Mouse (Mus musculus) kidney, adult 18-20 months (tissue): ENCODE data around the gene Arvcf.
A peak's percentile ranks its signal among the peaks of the same experiment; 100 is the strongest.

Experiments used
- DNase-seq: peaks from one replicate; pipeline ENCODE4 v3.0.0; 2021

The Arvcf gene

GRCm38 (mm10) chr16:18411802-18412476 lies 64.0 kb downstream of the Arvcf start:
- peak; percentile 84 for DNase-seq

- DNase-seq, result no peak
Observed at GRCm38 (mm10) chr16:18413032-18413816, 65.2 kb downstream of the Arvcf start.

- peak; percentile 55 for DNase-seq
Observed at GRCm38 (mm10) chr16:18416094-18416761, 68.2 kb downstream of the Arvcf start.

DNA sequence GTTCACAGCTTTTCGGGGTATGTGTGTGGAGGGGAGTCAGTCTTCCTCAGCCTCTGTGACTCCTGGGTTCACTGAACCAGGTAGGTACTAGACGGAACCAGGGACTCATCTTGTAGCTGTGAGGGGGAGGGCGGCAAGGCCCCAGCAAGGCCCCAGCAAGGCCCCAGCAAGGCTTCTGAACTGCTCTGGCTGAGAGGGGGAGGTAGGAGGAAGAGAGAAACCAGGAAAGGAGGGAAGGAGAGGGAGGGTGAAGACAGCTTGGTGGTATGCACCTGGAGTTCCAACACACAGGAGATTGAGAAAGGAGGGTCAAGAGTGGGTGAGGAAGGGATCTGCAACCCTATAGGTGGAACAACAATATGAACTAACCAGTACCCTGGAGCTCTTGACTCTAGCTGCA lies 68.9 kb downstream of the Arvcf start:
- DNase-seq, result no peak

GRCm38 (mm10) chr16:18417491-18417890 lies 69.5 kb downstream of the Arvcf start:
- DNase-seq, result no peak

DNA sequence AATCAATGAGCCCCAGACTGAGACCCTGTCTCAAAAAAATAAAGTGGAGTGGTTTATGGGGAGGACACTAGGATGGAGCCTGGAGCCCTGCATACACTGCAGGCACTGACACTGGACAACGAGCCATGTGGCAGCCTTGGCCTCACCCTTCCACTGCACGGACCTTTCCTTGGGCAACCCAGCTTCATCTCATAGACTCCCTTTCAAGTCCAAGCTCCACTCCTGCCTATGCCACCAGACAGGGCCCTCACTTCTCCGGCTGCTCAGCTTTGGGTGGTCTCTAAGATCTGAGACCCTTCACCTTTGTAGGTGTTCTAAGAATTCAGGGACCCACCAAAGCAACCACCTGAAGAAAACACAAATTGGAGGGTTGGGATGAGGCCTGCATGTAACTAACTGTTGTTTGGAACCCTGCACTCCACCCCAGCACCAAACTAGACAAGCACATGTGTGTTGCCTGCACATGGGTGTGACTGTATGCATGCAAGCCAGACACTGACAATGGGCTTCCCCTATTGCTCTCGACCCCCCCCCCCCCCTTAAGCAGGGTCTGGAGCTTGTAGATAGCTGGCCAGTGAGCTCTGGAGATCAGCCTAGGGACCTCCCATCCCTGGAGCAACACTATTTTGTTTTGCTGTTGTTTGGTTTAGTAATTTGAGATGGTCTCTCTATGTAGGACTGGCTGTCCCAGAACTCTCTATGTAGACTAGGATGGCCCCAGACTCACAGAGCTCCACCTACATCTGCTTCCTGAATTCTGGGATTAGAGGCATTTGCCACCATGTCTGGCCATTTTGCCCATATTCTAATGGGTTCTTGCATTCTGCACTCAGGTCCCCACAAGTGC lies 71.0 kb downstream of the Arvcf start:
- DNase-seq, result no peak

DNA sequence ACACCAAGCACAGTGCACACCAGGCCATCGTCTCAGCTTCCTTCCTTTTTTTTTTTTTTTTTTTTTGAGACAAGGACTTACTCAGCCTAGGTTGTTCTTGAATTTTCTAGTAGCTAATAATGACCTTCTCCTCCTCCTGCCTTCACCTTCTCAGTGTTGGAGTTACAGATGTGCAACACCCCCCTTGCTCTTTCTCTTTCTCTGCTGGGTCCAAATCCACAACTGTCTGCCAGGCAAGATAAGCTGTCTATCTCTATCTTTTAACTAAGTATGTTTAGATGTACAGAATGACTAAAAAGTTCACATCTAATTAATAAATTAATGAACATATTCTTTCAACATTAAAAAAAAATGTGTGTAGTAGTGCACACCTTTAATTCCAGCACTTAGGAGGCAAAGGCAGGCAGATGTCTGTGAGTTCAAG lies 71.6 kb downstream of the Arvcf start:
- no peak for DNase-seq

DNA sequence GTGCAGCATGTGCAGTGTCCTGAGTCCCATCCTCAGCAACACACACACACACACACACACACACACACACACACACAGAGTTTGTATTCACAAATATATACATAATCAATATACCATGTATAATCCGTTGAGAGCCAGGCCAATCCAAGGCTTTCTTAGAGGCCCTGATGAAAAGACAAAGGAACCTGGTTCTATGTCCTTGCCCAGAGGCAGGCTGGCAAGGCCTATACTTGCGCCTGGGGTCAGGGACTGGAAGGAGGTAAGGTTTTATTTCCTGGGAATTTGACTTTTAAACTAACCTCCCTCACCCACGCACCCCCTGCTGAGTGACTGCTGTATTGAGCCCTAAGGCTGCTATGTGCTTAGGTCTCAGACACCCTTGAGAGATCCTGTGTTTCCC lies 72.6 kb downstream of the Arvcf start:
- no peak for DNase-seq

- DNase-seq, result no peak
Observed at GRCm38 (mm10) chr16:18423203-18423914, 75.4 kb downstream of the Arvcf start.

- no peak for DNase-seq
Observed at GRCm38 (mm10) chr16:18423915-18424265, 75.9 kb downstream of the Arvcf start.

DNA sequence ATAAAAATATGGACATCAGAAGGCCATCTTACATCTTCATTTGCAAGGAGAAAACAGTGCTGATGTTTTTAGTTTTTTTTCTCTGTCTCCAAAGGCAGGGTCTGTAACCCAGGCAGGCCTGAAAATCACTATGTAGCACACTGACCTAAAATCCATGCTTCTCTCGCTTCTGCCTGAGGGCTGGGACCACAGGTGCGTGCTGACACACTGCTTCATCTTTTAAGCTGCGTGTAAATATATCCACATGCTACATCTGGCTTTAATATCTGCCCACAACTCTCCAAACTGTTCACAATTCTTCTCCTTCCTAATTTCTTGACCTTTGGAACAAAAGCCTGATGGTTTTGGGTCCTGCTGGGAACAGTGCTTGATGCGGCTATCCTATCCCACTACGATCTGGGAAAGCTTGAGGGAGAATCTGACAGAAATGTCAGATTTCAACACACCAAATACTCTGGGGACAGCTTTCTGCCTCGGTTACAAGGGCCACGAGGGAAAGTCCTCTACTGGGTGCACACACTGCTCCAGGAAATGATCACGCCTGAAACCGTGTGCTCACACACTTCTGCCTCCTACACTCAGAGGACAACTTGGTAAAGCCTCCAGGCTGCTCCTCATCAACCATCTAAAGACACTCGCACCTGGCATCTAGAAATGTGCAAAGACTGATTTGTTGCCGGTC lies 76.5 kb downstream of the Arvcf start:
- DNase-seq, result no peak

GRCm38 (mm10) chr16:18425475-18426214 lies 77.7 kb downstream of the Arvcf start:
- no peak for DNase-seq

GRCm38 (mm10) chr16:18426215-18426791 lies 78.3 kb downstream of the Arvcf start, which contains the start of gene Txnrd2:
Gene Txnrd2, plus strand, starts transcription at chr16:18426384.
- DNase-seq, result peak; percentile 85

DNA sequence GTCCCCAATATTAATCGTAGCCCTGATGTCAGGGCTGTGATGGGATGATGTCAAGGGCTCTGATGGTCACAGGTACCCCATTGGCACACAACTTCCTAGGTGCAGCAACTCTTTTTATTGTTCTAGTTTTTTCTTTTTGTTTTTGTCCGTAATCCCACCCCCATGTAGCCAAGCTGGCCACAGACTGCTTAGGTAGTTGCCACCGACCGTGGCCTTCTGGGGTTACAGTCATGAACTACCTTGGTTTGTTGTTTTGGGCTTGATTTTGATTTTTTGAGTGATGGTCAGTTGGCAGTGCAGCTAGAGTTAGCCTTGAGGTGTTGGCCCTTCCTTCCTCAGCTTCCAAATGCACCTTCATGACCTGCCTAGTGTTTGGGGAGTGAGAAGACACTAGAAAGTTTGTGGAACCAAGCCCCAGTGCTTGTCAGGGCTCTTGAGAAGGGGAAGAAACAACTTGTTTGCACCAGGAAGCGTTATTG lies 78.9 kb downstream of the Arvcf start, which contains the start of gene Comt:
Gene Comt (minus strand): TSS at position 51 of the 479 bp plus-strand sequence.
- DNase-seq, result no peak

DNA sequence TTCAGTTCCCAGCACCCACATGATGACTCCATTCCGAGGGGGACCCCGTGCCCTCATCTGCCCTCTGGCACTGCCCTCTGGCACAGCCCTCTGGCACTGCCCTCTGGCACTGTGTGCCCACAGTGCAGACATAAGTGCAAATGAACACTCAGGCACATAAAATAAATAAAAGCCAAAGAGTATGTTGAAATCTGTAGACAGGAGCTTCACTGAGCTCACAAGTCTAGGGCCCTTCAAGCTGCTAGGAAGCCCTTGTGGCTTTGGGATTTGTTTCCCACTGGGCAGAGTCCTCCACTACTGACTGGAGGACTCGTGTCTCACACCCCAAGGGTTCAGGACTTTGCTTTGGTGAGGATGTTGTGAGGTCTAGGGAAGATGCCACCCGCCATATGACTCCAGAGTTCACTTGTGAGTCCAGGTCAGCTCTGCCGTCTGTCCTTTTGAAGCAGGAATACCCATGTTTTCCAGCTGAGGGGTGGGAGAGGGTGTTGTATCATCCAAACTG lies 80.1 kb downstream of the Arvcf start:
- no peak for DNase-seq

DNA sequence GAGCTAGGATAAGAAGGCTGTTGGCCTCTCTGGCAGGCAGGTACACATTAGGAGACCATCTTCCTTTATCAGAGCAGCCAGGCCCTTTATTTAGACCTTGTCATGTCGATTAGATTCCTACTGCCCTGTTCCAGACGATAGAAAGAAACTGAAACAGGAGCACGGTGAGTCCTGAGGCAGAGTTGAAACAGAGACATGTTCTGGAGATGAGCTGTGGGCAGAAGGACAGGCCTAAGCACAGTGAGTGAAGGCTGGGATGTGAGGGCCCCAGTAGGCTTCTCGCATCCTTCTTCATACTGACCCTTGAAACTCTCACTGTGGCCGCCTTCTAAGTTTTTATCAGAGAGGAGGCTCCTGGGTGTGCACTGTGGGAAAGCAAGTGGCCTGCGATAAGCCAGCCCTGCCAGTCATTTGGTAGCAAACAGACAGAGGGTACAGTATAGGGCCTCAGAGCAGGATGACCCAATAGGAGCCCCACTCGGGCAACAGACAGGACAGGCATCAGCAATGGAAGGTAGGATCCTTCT lies 80.6 kb downstream of the Arvcf start:
- DNase-seq, result no peak

DNA sequence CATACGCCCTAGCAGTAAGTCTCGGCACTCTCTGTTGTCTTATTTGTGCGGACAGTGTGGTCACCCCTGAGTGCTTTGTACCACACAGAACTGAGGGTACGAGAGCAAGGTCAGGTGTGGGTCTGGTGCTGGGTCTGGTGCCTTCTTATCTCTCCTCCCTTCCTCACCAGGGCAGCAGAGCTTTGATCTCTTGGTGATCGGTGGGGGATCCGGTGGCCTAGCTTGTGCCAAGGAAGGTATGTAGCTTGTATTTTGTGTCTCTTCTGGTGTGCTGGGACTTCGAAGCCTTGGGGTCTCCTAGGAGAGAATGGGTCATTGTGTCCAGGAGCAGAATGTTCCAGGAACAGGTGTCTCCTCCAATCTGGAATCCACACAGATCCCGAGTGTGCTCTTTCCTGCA lies 81.7 kb downstream of the Arvcf start:
- DNase-seq, result no peak

DNA sequence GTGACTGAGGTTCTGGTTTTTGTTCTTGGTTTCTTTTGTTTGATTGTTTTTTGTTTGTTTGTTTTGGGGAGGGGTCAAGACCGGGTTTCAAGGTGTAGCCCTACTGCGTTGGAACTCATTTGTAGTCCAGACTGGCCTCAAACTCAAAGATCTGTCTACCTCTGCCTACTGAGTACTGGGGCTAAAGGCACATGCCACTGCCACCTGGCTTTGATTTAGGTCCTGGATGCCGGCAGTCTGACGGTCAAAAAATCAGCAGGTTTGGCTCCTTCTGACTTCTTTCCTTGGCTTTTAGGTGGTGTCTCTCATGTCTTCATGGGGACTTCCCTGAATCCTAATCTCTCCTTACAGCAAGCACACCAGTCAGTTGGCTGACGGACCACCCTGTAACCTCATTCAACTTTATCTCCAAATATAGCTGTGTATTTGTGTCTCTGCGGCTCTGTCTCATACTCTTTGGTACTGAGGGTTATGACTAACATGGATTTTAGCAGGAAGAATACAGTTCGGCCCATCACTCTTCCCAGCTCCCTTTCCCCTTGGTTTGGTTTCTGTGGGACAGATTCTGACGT lies 82.7 kb downstream of the Arvcf start:
- no peak for DNase-seq

- no peak for DNase-seq
Observed at GRCm38 (mm10) chr16:18433341-18433920, 85.4 kb downstream of the Arvcf start.
